Mouse (Mus musculus) yolk sac, embryonic 10.5 days (tissue): ENCODE measurements around the gene Adgb.
"Not testable (repeated sequence)": the region's sequence is repeated elsewhere in the genome, so short reads cannot be mapped to it uniquely, and the experiment has no call there.

Experiments
- DNase-seq: peaks from one replicate; pipeline ENCODE4 v3.0.0-alpha.2; 2017; ENCODE audit warnings: low spot score

Gene Adgb

DNA sequence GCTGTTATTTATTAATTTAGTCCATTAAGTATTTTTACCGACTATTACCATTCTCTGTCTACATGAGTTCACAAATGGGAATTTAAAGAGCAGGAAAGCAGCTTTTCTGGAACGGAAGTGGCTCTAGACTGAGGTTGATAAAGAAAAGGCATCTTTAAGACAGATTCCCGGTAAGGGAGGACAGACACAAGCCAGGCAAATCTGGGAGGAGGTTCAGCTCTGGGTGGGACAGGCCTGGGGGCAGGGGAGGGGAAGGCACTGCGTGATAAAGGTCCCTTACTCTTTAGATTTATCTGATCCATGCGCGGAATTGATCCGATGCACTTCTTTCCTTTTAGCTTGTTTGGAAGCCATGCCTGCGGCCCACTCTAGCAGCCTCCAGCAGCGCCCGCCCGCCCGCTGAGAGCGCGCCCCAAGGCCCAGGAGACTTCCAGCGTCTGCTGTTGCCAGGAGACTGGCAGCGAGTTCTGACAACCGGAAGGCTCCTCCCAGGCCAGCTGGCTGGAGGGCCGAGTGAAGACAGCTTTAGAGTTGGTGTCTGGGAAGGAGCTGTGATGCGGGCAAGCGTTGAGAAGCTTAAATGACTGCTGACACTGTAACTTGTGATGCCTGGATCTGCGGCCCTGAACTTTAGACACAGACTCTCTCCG, at the start of gene Adgb:
Gene Adgb (minus strand): TSS at position 366 of the 650 bp plus-strand sequence.
- peak; percentile 70 for DNase-seq

GRCm38 (mm10) chr10:10480139-10480538, 8.0 kb upstream of the Adgb start:
- DNase-seq, result no peak

- not testable (repeated sequence) for DNase-seq
Observed at GRCm38 (mm10) chr10:10477429-10477828, 5.3 kb upstream of the Adgb start.

DNA sequence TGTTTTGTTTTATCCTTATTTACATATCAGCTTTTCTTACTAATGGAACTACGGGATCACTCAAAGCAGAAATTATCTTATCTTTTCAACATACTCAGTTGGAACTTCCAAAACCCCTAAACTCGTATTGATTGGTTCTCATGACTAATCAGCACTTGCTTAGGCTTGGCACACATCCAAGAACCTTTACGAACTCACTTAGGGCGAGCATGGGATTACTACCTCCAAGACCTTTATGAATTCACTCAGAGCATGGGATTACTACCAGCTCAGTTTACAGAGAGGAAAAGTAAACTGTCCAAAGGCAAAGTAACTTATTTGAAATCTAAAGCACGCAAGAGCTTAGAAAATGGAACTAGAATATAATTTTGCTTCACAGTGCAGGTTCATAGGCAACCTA, 4.8 kb upstream of the Adgb start:
- DNase-seq, result no peak

DNA sequence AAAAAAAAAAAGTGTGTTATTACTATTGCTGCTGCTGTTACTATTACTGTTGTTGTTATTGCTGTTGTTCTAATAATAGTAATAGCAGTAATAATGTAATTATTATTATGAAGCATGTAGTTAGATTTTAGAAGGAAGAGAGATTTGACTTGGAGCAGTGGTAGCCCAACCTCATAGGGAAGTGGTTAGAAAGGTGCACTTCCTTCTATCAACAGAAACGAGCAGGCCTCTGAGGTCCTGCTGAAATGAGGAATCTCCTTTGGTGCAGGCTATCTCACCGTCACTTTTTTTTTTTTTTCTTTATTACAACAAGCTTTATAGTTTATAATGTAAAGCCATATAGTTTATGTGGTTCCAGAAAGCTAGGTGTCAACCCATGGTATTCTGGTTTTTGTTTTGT, 4.4 kb upstream of the Adgb start:
- DNase-seq, result no peak

DNA sequence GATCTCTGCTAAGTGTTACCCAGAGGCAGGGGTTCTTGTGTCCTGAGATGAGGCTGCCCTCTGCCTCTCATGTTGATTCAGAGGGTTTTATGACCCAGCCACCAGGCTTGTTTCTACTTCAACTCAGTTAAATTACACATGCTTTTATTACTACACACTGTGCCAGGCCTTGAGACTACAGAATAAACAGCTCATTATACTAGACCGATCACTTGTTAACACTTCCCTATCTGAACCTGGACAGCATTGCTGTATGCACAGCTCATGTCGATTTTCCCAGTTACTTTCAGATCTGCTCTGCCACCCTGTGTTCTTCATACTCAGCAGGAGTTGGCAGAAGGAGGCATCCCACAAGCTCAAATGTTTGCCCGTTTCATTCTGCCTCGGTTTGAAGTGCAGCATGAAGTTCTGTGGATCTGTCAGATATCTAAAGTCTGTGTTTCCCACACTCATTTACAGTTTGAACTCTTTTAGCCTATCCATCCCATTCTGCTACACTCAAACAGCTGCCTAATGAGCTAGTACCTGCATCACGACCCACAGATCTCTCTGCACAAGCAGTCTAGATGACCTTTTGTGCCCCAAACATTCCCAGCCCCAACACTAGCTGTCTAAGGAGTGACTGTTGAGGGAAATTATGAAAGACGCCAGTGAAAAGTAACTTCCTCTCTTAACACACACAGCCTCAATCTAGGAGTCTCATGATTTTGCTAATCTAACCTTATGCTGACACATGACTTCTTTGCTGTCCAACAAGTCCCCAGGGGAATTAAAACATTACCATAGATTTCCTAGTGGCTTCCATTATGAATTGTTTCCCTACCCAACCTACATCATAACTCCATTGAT, 3.2 kb downstream of the Adgb start:
- no peak for DNase-seq

GRCm38 (mm10) chr10:10460113-10460512, 12.0 kb downstream of the Adgb start:
- DNase-seq, result no peak

DNA sequence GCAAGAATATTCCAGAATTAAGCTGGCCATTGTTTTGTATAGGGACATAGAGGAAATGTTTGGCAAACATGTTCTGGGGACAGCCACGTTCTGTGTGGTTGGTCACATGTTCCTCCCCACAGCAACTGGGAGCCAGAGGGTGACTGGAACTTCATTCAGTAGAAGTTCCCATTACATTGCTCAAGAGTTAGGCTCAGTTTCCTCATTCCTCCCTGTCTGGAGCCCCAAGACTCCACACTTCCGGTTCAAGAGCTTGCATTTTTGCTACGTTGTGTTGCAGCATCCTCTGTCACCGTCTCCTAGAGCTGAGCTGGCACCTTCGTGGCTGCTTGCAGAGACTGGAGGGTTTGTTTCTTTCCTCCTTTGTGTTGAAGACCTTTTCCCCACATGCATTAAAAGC, 15.1 kb downstream of the Adgb start:
- no peak for DNase-seq

GRCm38 (mm10) chr10:10449067-10449466, 23.1 kb downstream of the Adgb start:
- DNase-seq, result no peak

- no peak for DNase-seq
Observed at GRCm38 (mm10) chr10:10444841-10445466, 27.2 kb downstream of the Adgb start.

DNA sequence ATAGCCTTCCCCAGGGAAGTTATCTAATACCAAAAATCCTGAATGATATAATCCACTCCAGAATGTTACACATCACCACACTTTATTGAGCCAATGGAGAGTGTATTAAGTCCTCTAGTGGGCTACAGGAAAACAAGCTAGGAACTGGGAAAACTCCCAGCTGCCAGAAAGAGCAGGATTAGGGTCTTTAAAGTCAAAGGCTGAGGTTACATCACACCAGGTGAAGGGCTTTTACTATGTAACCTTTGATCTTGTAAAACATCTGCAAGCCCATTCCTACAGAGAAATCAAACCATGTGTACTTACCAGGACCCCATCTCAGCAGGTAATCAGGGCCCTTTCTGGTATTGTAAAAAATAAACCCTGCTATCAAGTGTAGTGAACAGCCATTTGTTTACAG, 28.6 kb downstream of the Adgb start:
- DNase-seq, result no peak

DNA sequence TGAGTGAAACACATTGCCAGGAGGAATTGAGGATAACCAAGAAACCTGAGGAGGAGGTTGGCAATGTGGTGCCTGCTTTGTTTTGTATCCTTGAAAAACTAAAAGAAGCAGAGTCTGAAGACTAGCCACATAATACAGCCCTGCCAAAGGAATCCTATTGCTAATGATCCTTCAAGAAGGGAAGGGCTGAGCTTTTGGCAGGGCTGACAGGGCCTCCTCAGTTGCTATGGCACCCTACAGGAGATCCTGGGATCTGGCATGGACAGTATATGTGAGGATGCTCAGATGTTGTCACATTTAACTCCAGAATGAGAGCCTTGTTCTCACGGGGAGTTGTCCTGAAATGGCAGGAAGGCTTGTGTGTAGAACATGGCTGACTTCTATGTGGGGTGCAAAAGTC, 37.1 kb downstream of the Adgb start:
- DNase-seq, result no peak

DNA sequence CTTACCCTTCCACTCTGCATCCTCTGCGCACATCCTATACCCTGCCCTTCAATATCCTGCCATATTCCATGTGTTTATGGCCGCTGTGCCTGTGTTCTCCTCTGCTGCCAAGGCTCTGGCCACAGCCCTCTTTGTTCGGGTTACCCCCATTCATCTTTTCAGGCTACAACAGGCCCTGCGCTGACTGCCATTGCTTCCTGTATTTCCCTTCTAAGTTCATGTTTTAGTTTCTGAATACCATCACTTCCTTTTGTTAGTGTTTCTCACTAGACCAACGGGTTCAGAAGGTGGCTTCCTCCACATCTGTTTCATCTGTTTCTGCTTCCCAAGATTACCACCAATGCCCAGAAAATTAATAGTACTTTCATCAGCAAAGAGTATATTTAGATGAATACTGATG, 42.5 kb downstream of the Adgb start:
- DNase-seq, result no peak

- DNase-seq, result no peak
Observed at GRCm38 (mm10) chr10:10429032-10429431, 43.1 kb downstream of the Adgb start.

DNA sequence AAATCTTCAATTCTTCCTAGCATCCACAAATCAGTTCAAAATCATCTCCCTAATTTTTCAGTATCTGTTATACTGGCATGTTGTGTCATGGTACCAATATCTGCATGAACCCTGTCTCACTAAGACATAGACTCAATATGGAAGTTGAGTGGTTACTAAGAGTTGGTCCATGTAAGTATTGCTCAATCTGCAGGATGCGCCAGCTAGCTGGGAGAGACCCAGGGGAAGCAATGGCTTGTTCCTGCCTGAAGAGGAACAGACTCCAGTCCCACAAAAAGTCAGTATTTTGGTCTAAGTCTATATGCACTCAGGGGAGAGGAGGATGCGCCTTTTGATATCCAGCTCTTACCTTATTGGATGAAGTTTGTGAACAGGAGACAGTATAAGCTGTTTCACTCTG, 47.7 kb downstream of the Adgb start:
- no peak for DNase-seq

DNA sequence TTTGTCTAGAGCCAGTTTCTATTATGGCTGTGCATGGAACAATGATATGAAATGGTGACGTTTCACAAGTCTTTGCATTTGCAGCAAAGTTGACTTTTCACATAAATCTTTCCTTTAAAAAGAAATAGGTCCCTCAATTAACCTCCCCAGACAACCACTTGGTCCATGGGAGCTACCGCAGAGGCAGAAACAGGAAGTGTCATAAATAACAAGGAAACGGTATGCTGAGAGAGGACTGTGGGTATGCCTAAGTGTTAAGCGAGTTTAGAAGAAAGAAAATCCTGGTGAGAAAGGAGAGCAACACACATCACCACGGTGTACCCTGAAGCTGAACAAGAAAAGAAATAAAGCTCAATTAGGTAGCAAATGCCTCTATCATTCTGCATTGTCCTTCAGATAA, 61.1 kb downstream of the Adgb start:
- no peak for DNase-seq

GRCm38 (mm10) chr10:10408166-10408565, 64.0 kb downstream of the Adgb start:
- DNase-seq, result no peak

DNA sequence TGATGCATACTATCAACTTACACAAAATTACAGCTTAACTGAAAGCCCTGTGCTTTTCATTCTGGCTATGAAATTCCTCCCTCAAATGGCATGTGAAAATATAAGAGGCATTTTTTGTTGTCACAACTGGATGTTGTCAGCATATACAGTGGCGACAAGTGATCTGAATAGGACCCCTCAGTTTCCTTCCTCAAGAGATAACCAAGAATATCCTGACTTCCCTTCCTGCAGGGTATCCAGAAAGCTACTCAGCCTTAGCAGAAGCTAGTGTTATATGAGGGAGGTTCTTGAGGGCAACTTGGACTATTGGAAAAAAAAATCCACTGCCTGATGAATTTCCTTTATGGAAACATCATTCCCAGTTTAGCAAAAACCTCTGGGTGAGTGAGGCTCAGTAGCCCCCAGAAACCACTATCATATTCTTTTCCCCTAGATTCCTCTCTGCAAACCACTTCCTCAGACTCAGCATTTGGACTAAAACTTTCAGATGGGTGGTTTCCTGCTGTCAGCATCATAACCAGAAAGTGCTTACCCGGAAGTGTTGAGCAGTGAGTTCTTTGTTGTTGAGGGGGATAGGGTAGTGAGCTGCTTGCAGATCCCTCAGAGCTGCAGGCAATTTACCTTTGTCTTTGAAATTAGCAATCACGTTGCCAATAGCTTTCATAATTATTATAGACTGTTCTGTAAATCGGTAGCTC, 76.2 kb downstream of the Adgb start:
- no peak for DNase-seq

- no peak for DNase-seq
Observed at GRCm38 (mm10) chr10:10374629-10375028, 97.5 kb downstream of the Adgb start.

DNA sequence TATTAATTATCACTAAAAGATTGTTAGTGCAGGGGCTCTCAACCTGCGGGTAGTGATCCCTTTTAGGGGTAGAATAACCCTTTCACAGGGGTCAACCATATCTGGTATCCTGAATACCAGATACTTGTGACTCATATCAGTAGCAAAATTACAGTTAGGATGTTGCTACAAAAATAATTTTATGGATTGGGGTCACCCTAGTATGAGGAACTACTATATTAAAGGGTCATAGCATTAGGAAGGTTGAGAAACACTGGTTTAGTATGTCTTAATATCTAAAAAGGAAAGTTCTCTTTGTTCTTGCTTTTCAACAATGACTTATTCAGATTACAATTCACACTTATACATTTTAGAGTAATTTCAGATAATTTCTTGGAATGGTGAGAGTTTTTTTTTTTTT, 108.1 kb downstream of the Adgb start:
- DNase-seq, result no peak

GRCm38 (mm10) chr10:10355605-10356227, 116.4 kb downstream of the Adgb start:
- no peak for DNase-seq

DNA sequence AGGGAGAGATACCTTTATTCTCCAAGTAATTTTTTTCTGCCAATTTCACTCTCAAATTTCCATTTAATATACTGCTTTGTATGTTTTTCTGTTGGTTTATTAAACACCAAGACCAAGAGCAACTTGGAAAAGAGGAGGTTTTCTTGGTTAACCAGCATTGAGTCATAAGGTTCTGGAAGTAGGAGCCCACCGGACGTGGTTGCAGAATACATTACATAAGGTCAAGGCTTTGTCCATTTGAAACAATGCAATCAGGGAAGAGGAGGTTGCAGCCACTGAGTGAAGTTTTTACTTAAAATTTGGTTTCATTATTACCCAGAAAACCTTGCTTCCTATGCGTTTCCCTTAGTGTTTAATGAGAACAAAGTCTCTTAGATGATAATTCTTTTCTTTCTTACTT, 119.9 kb downstream of the Adgb start:
- no peak for DNase-seq
